Mouse (Mus musculus): ENCODE measurements around the gene Tlcd2. TPM values are rescaled to one million over a fixed set of nuclear protein-coding genes. Genes with fewer than 3 reads are reported as not detected.

The Tlcd2 gene
- total RNA-seq (2014; rRNA removed) (0.31 and 1.4 TPM in 2 replicates), polyA plus RNA-seq (2015; fragmentation: Nextera tagmentation; extraction: Ambion mirVana) (0.79 and 1.2 TPM in 2 replicates)

DNA sequence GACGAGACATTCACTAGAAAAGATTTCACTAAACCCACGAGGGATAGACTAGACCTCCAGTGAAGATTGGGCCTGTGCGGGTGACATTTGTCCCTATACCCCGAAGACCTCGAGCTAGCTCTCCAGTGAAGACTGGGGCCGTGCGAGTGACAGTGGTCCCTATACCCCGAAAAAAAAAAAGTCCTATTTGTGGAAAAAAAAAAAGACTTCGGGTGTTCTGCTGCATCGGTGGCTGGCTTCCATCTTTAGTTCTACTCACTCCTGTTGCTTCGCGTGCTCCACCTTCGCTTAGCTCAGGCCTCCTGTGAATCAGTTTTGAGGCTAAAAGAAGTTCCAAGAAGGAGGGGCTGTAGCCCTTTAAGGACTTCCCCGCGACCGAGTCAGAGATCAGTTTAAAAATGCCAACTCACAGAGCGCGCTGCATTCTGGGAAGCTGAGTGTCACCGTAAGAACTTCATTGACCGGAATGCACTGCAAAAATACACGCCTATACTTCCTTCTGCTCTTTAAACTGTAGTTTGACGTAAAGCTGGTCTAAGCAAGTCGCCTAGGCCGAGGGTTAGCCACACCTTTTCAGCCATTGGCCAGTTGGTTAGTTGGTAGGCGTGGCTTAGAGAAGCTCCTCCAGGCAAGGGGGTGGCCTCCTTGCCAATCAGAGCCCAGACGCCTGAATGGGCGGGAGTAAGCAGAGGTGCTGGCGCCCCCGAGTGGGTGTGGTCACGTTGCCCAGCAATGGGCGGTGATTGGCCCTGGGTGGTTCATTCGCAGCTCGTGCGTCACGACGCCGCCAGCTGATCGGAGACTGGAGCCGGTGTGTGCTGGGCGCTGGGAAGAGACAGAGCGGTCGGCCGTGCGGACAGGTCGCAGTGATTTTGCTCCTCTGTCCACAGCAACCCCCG lies at the start of gene Tlcd2:
TSS of gene Tlcd2 (plus strand) at position 872 of the 899 bp plus-strand sequence.
- peak within 1 kb of the TSS; percentile 71 for H3K9ac ChIP-seq
- TF ChIP-seq CTCF (IDR thresholded peaks at IDR 0.05; ENCODE audit: low read depth): peak; percentile 29; the same call in 1 of the 2 replicates
- DNase-seq (peak; percentile 100), ATAC-seq (peak; percentile 96)
- no peaks in the 10 kb centered on the region for H3K27me3 ChIP-seq (ENCODE audit: insufficient read depth, low read length)
- peak within 1 kb of the TSS; percentile 83 for H3K4me3 ChIP-seq (ENCODE audit: low read depth, low read length)
- H3K27ac ChIP-seq (ENCODE audit: low read depth, low read length): peak within 1 kb of the TSS; percentile 78
- peaks cover 17% of the 10 kb centered on the region for H3K4me1 ChIP-seq (ENCODE audit: insufficient read depth)
- WGBS: under 1% methylated on average over 46 of the region's 46 CpGs
- no peaks in the 10 kb centered on the region for H3K9me3 ChIP-seq (ENCODE audit: low read length)
- peaks cover 10% of the 10 kb centered on the region for H3K36me3 ChIP-seq (ENCODE audit: insufficient read depth)
- H3K4me2 ChIP-seq (ENCODE audit: low read depth): peak within 1 kb of the TSS; percentile 96

GRCm38 (mm10) chr11:75415096-75415495 lies 46.4 kb upstream of the Tlcd2 start:
- no peaks in the 10 kb centered on the region for H3K36me3 ChIP-seq (ENCODE audit: insufficient read depth)
- H3K9ac ChIP-seq: no peak overlapping the region
- no peak overlapping the region for H3K4me2 ChIP-seq (ENCODE audit: low read depth)
- H3K27ac ChIP-seq (ENCODE audit: low read depth, low read length): no peak overlapping the region
- no peak; the same call in 1 of the 2 replicates for ATAC-seq
- no peaks in the 10 kb centered on the region for H3K9me3 ChIP-seq (ENCODE audit: low read length)
- no peak for DNase-seq
- WGBS: 50% methylated on average over 7 of the region's 7 CpGs
- H3K27me3 ChIP-seq (ENCODE audit: insufficient read depth, low read length): no peaks in the 10 kb centered on the region
- no peak for TF ChIP-seq CTCF (IDR thresholded peaks at IDR 0.05; ENCODE audit: low read depth)
- no peak overlapping the region for H3K4me3 ChIP-seq (ENCODE audit: low read depth, low read length)
- H3K4me1 ChIP-seq (ENCODE audit: insufficient read depth): no peaks in the 10 kb centered on the region

GRCm38 (mm10) chr11:75415994-75416393 lies 45.5 kb upstream of the Tlcd2 start:
- ATAC-seq (no peak), DNase-seq (no peak)
- Histone ChIP-seq H3K4me1 (ENCODE audit: insufficient read depth) (no peaks in the 10 kb centered on the region), H3K9me3 (ENCODE audit: low read length) (no peaks in the 10 kb centered on the region), H3K36me3 (ENCODE audit: insufficient read depth) (no peaks in the 10 kb centered on the region), H3K27me3 (ENCODE audit: insufficient read depth, low read length) (no peaks in the 10 kb centered on the region), H3K9ac (no peak overlapping the region), H3K27ac (ENCODE audit: low read depth, low read length) (no peak overlapping the region), H3K4me2 (ENCODE audit: low read depth) (no peak overlapping the region), H3K4me3 (ENCODE audit: low read depth, low read length) (no peak overlapping the region)
- WGBS: 85% methylated on average over 13 of the region's 13 CpGs
- no peak for TF ChIP-seq CTCF (IDR thresholded peaks at IDR 0.05; ENCODE audit: low read depth)

DNA sequence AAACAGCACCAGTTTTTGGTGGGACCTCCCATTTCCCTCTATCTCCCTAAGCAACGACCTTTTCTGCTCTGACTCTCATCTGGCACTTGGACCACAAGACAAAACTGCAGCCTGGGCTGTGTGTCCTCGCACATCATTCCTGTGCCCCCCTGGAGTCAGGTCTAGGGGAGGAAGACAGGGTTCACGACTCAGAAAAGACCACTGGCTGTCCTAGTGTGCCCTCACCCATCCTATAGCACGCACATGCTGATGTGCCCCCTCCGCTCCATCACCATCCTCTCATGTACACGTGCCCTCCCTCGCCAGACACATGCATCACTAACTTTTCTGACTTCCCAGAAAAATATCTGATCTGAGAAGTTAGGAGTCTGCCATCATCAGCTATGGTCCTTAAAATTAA lies 41.5 kb upstream of the Tlcd2 start:
- no peak for DNase-seq
- H3K4me3 ChIP-seq (ENCODE audit: low read depth, low read length): no peak overlapping the region
- no peak overlapping the region for H3K27ac ChIP-seq (ENCODE audit: low read depth, low read length)
- no peaks in the 10 kb centered on the region for H3K9me3 ChIP-seq (ENCODE audit: low read length)
- no peak for TF ChIP-seq CTCF (IDR thresholded peaks at IDR 0.05; ENCODE audit: low read depth)
- no peak for ATAC-seq
- H3K4me1 ChIP-seq (ENCODE audit: insufficient read depth): no peaks in the 10 kb centered on the region
- WGBS: 86% methylated on average over 7 of the region's 7 CpGs
- no peak overlapping the region for H3K4me2 ChIP-seq (ENCODE audit: low read depth)
- H3K9ac ChIP-seq: no peak overlapping the region
- no peaks in the 10 kb centered on the region for H3K36me3 ChIP-seq (ENCODE audit: insufficient read depth)
- no peaks in the 10 kb centered on the region for H3K27me3 ChIP-seq (ENCODE audit: insufficient read depth, low read length)

- DNase-seq (no peak), ATAC-seq (no peak)
- TF ChIP-seq CTCF (IDR thresholded peaks at IDR 0.05; ENCODE audit: low read depth): no peak
- H3K9me3 ChIP-seq (ENCODE audit: low read length): no peaks in the 10 kb centered on the region
- no peak overlapping the region for H3K9ac ChIP-seq
- WGBS: 66% methylated on average over 5 of the region's 5 CpGs
- no peak overlapping the region for H3K4me3 ChIP-seq (ENCODE audit: low read depth, low read length)
- H3K4me2 ChIP-seq (ENCODE audit: low read depth): no peak overlapping the region
- H3K27ac ChIP-seq (ENCODE audit: low read depth, low read length): no peak overlapping the region
- H3K27me3 ChIP-seq (ENCODE audit: insufficient read depth, low read length): no peaks in the 10 kb centered on the region
- H3K36me3 ChIP-seq (ENCODE audit: insufficient read depth): no peaks in the 10 kb centered on the region
- no peaks in the 10 kb centered on the region for H3K4me1 ChIP-seq (ENCODE audit: insufficient read depth)
These were observed 40.6 kb upstream of the Tlcd2 start for GRCm38 (mm10) chr11:75420810-75421374.

DNA sequence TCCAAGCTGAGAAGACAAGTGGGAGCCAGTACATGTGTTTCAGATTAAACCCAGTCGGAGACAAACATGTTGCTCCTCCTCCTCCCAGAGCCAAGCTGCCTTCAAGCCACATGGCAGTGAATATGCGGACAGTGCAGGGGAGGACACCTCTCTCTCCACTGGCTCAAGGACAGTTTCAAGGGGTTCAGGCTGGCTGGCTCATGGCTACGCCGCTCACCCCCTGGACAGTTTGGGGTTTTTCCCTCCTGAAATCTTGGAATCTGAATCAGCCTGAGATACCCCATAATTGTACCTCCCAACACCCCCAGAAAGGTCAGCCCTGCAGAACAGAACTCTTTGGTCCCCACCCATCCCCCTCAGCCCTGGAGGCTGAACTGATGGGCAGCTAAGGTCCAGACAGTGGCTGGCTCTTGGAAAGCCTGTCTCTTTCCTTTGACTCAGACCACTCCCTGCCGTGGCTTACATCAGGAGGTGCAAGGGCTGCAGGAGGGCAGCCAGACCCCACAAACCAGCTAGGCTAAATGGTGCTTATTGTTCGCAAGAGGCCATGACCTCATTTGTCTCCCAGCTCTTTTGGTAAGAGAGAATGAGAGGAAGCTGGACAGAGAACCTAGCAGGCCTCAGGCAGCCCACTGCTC lies 40.0 kb upstream of the Tlcd2 start:
- Histone ChIP-seq H3K4me3 (ENCODE audit: low read depth, low read length) (no peak overlapping the region), H3K27me3 (ENCODE audit: insufficient read depth, low read length) (no peaks in the 10 kb centered on the region), H3K9me3 (ENCODE audit: low read length) (no peaks in the 10 kb centered on the region), H3K4me2 (ENCODE audit: low read depth) (no peak overlapping the region), H3K4me1 (ENCODE audit: insufficient read depth) (no peaks in the 10 kb centered on the region), H3K27ac (ENCODE audit: low read depth, low read length) (no peak overlapping the region), H3K36me3 (ENCODE audit: insufficient read depth) (no peaks in the 10 kb centered on the region), H3K9ac (no peak overlapping the region)
- DNase-seq: no peak
- ATAC-seq: no peak
- 51% methylated on average over 6 of the region's 6 CpGs for whole genome bisulfite sequencing
- TF ChIP-seq CTCF (IDR thresholded peaks at IDR 0.05; ENCODE audit: low read depth): no peak
